Mouse (Mus musculus): ENCODE measurements around the gene Dennd1a.

DNA sequence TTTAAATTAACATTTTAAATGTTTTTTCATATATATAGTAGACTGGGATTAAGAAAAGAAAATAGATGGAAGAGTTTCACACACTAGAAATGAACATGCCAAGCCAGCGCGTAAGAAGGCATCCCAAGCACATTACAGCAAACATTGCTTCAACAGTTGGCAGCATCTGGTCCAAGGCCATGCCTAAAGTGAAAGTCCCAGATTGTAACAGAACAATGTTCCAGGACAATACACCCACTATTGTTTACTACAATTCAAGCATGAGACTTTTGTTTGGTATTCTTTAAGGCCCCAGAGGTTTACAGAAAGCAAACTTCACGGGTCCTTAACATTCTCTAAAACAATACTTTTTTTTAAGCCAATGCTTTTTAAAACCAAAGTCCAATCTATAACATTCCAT is 124.7 kb downstream of the Dennd1a start:
- TF ChIP-seq MAX (IDR thresholded peaks at IDR 0.05) (no peak), CTCF (IDR thresholded peaks at IDR 0.05; ENCODE audit: control insufficient read depth, insufficient read depth, insufficient read length) (no peak), MYOD1 (IDR thresholded peaks at IDR 0.05; ENCODE audit: control insufficient read depth, insufficient read length, low read depth) (no peak), USF1 (IDR thresholded peaks at IDR 0.05; ENCODE audit: low read depth) (no peak), MYOG (IDR thresholded peaks at IDR 0.05; ENCODE audit: control insufficient read depth, extremely low read depth, insufficient read length) (no peak), FOSL1 (IDR thresholded peaks at IDR 0.05; ENCODE audit: insufficient read depth, low read length, poor library complexity, severe bottlenecking) (no peak)

All from C2C12 (cell line).